Mouse (Mus musculus) left cerebral cortex, adult 9 months (tissue): ENCODE results near the gene Itga6.

ENCODE experiments used
- DNase-seq, 2 experiments: peaks; one replicate each; pipeline ENCODE4 v3.0.0; 2022; ENCODE audit warnings: low spot score in 2 of 2

Gene Itga6

GRCm38 (mm10) chr2:71761081-71761480 is 15.7 kb downstream of the Itga6 start:
- DNase-seq: no peak

- DNase-seq: no peak
Measured at GRCm38 (mm10) chr2:71764525-71764924, 19.1 kb downstream of the Itga6 start.

GRCm38 (mm10) chr2:71764961-71765735 is 19.7 kb downstream of the Itga6 start:
- DNase-seq: no peak

GRCm38 (mm10) chr2:71766007-71766406 is 20.6 kb downstream of the Itga6 start:
- DNase-seq: no peak

GRCm38 (mm10) chr2:71767019-71767610 is 21.7 kb downstream of the Itga6 start:
- no peak for DNase-seq

GRCm38 (mm10) chr2:71771762-71772161 is 26.3 kb downstream of the Itga6 start:
- DNase-seq: no peak

- no peak for DNase-seq
Measured at GRCm38 (mm10) chr2:71773714-71774113, 28.3 kb downstream of the Itga6 start.

GRCm38 (mm10) chr2:71774246-71774951 is 29.0 kb downstream of the Itga6 start:
- no peak for DNase-seq

- DNase-seq: no peak
Measured at GRCm38 (mm10) chr2:71775201-71775611, 29.8 kb downstream of the Itga6 start.

GRCm38 (mm10) chr2:71779266-71779888 is 34.0 kb downstream of the Itga6 start:
- DNase-seq: no peak

GRCm38 (mm10) chr2:71780016-71780415 is 34.6 kb downstream of the Itga6 start:
- no peak for DNase-seq

- no peak for DNase-seq
Measured at GRCm38 (mm10) chr2:71785260-71785659, 39.8 kb downstream of the Itga6 start.

GRCm38 (mm10) chr2:71786060-71786459 is 40.6 kb downstream of the Itga6 start:
- no peak for DNase-seq

- DNase-seq: peak in 1 of 2 experiments; percentile 25
Measured at GRCm38 (mm10) chr2:71786591-71787155, 41.3 kb downstream of the Itga6 start.

GRCm38 (mm10) chr2:71787156-71787590 is 41.8 kb downstream of the Itga6 start:
- no peak for DNase-seq

- DNase-seq: no peak
Measured at GRCm38 (mm10) chr2:71787591-71788460, 42.4 kb downstream of the Itga6 start.

- no peak for DNase-seq
Measured at GRCm38 (mm10) chr2:71790752-71791151, 45.3 kb downstream of the Itga6 start.

GRCm38 (mm10) chr2:71791203-71791602 is 45.8 kb downstream of the Itga6 start:
- DNase-seq: no peak

GRCm38 (mm10) chr2:71794139-71794538 is 48.7 kb downstream of the Itga6 start:
- no peak for DNase-seq

GRCm38 (mm10) chr2:71796787-71797186 is 51.4 kb downstream of the Itga6 start:
- DNase-seq: no peak

GRCm38 (mm10) chr2:71800798-71801197 is 55.4 kb downstream of the Itga6 start:
- DNase-seq: no peak
